Mouse (Mus musculus) megakaryocyte, embryonic 14.5 days (primary cell): ENCODE measurements around the gene Ptges. TPM values are rescaled to one million over a fixed set of nuclear protein-coding genes. Genes with fewer than 3 reads are reported as not detected.
"Not testable (repeated sequence)": the region's sequence is repeated elsewhere in the genome, so short reads cannot be mapped to it uniquely, and the experiment has no call there.

Source experiments
- H3K27me3 ChIP-seq: replicated peaks from 2 replicates; pipeline ENCODE3; 2012; ENCODE audit warnings: inconsistent platforms
- H3K36me3 ChIP-seq: replicated peaks from 2 replicates; pipeline ENCODE3; 2012; ENCODE audit warnings: low read length, inconsistent platforms, mixed read lengths
- H3K4me1 ChIP-seq: 2 replicates; pipeline ENCODE4 v1.6.1; 2012; ENCODE audit warnings: inconsistent platforms
- H3K4me3 ChIP-seq: replicated peaks from 2 replicates; pipeline ENCODE3; 2012; ENCODE audit warnings: moderate library complexity, mild to moderate bottlenecking, inconsistent platforms
- H3K9me3 ChIP-seq: 2 replicates; pipeline ENCODE4 v1.6.1; 2012; ENCODE audit warnings: inconsistent platforms
- FLI1 ChIP-seq: IDR thresholded peaks from 2 replicates; pipeline ENCODE4 v1.6.1; 2012; ENCODE audit warnings: low read length, inconsistent platforms, mixed read lengths
- GATA1 ChIP-seq: IDR thresholded peaks from 3 replicates; pipeline ENCODE4 v1.6.1; 2012; ENCODE audit warnings: mixed read lengths, low read length, inconsistent platforms, borderline replicate concordance
- polyA plus RNA-seq: library from polyadenylated mRNA; stranded (reverse); fragments of >175 nt; gene quantifications from 2 replicates; pipeline ENCODE4 v1.2.3, GENCODE M21; 2012; ENCODE audit warnings: low replicate concordance; ENCODE audit not compliant: insufficient read depth

Gene Ptges
- polyA plus RNA-seq, 1 experiment: 0.31 TPM

DNA sequence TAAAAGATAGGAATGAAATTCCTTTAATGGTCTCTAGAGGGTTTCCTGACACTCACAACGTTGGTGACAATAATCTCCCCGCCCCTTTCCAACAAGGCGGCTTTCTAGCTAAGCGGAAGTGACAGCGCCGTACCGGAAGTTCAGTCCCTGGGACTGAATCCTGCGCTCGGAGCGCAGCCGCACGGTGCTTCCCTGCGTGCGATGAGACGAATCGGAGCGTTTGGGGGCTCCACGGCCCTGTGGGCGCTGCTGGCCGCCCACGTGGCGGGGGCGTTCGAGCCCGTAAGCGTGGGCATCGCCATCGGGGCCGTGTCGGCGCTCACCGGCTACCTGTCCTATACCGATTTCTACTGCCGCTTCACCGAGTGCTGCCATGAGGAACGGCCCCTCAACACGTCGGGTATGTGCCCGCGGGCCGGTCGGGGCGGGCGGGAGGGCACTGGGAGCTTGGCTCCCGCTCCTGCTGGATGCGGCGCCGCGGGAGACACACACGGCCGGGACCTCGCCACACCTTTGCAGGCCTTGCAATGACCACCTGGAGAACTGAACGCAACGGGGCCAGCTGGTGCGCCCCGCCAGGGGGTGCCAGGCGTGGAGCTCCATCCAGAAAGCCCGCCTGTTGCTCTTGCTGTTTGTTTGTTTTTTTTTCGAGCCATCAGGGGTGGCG, 23.3 kb upstream of the Ptges start, which contains the start of gene Tor1b:
Gene Tor1b, plus strand, starts transcription at position 136 of the 667 bp plus-strand sequence.
- peak within 1 kb of the TSS; percentile 97 for H3K4me3 ChIP-seq
- H3K27me3 ChIP-seq: peaks cover 4% of the 10 kb centered on the region
- H3K4me1 ChIP-seq: peaks cover 44% of the 10 kb centered on the region
- H3K9me3 ChIP-seq: peaks cover 15% of the 10 kb centered on the region
- peaks cover 34% of the 10 kb centered on the region for H3K36me3 ChIP-seq
- TF ChIP-seq GATA1 (no peak), FLI1 (peak; percentile 89; the same call in 1 of the 2 replicates)

DNA sequence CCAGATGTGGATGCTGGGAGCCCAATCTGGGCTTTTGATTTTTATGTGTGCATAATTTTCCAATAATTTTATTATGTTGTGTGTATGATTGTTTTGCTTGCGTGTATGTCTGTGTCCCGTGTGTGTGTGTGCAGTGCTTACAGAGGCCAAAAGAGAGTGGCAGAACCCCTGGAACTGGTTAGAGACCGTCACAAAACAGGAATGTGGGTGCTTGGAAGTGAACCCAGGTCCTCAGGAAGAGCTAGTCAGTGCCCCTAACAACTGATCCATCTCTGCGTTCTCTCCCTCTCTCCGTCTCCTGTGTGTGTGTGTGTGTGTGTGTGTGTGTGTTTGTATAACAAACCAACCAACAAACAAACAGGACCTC, 22.8 kb upstream of the Ptges start:
- Histone ChIP-seq H3K4me3 (peak overlapping the region; percentile 97), H3K9me3 (peaks cover 15% of the 10 kb centered on the region), H3K4me1 (peaks cover 43% of the 10 kb centered on the region), H3K36me3 (peaks cover 29% of the 10 kb centered on the region), H3K27me3 (peaks cover 5% of the 10 kb centered on the region)
- TF ChIP-seq FLI1 (no peak), GATA1 (no peak)

DNA sequence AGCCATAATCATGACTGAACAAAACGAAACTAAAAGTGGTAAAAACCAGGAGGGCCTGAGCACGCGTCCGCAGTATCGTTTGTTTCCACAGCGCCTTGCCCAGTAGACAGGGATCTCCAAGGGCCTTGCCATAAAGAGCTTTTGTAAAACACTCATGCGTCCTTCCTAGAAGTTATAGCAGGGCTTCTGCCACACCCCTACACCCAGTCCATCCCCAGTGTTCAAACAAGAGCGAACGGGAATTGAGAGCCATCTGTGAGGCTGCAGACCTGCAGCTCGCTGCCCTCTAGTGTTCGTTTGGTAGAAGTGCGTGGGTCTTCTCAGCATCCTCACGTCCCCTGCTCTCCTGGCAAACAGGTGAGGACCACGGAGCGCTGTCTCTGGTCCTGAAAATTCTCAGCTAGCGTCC, 12.9 kb upstream of the Ptges start:
- no peak for TF ChIP-seq FLI1
- TF ChIP-seq GATA1: no peak
- Histone ChIP-seq H3K36me3 (no peaks in the 10 kb centered on the region), H3K4me3 (peak overlapping the region; percentile 94), H3K4me1 (peaks cover 15% of the 10 kb centered on the region; the same call in 1 of the 2 replicates), H3K9me3 (no peaks in the 10 kb centered on the region), H3K27me3 (peaks cover 8% of the 10 kb centered on the region)

DNA sequence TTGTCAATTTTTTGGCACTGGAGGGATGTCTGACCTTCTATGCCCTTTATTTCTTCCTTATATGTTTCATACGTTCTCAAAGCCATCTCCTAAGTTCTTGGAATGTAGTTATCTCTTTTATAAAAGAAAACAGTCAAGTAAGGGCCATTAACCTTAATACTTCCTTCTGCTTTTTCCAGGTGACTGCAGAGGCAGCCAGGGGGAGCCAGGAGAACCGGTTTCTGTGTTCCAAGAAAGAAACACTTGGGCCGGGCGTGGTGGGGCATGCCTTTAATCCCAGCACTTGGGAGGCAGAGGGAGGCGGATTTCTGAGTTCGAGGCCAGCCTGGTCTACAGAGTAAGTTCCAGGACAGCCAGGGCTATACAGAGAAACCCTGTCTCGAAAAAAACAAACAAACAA, 12.5 kb upstream of the Ptges start:
- Histone ChIP-seq H3K4me3 (peak overlapping the region; percentile 94), H3K4me1 (peaks cover 15% of the 10 kb centered on the region; the same call in 1 of the 2 replicates)
- not testable (repeated sequence) for H3K36me3 ChIP-seq, H3K9me3 ChIP-seq, H3K27me3 ChIP-seq

DNA sequence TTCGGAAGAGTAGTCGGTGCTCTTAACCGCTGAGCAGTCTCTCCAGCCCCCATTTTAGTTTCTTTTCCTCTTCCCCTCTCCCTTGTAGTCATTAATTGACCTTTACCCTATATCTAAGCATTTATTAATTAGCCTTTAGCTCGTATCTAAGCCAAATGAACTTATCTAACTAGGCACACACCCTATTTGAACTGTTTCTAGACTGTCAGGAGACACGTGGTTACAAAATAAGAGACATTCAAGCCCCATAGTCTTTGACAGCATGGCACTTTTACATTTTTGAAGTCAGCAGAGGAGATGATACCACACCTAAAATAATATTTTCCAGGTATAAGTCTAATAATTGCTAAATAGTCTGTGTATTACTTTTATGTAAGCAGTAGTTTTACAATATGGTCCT, 11.9 kb upstream of the Ptges start:
- Histone ChIP-seq H3K36me3 (no peaks in the 10 kb centered on the region), H3K4me1 (peaks cover 15% of the 10 kb centered on the region; the same call in 1 of the 2 replicates), H3K9me3 (no peaks in the 10 kb centered on the region), H3K4me3 (no peak overlapping the region), H3K27me3 (peaks cover 3% of the 10 kb centered on the region)
- no peak for TF ChIP-seq FLI1
- TF ChIP-seq GATA1: no peak

DNA sequence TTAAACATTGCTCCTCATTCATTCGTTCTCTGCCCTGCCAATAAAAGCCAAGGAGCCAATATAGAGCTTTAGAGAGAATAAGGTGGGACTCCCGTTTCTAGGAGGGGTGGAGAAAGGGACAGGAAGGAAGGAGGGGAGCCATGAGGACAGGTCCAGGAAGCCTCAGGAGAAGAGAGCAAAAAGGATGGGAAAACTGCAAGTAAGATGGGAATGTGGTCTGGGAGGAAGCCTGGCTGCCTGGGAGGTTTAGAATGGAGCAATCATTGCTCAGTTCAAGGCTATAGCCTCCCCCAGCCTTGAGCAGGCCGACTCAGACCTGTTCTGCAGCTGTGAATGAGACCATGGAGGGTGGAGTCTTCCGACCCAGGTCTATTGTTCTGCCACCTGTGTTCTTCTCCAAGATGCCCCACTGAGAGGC, 8.9 kb upstream of the Ptges start:
- H3K27me3 ChIP-seq: peaks cover 11% of the 10 kb centered on the region
- no peaks in the 10 kb centered on the region for H3K9me3 ChIP-seq
- H3K36me3 ChIP-seq: no peaks in the 10 kb centered on the region
- H3K4me3 ChIP-seq: no peak overlapping the region
- peaks cover 24% of the 10 kb centered on the region for H3K4me1 ChIP-seq
- TF ChIP-seq GATA1 (no peak), FLI1 (no peak)

DNA sequence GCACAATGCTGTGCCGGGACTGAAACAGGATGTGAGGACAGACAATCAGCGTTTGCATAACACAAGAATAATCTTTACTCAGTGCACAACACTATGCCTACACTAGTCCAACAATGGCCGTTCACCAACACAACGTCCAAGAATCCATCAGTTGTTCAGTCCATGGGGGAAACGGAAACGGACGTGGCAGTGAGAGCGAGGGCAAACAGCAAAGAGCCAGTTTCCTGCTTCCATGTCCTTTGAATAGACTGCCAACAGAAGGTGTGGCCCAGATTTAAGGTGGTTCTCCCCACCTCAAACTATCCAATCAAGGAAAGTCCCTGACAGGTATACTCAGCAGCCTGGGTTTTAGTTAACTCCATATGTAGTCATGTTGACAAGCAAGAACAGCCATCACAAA, 8.1 kb upstream of the Ptges start:
- no peak for TF ChIP-seq FLI1
- TF ChIP-seq GATA1: no peak
- H3K4me1 ChIP-seq: peaks cover 23% of the 10 kb centered on the region
- no peaks in the 10 kb centered on the region for H3K9me3 ChIP-seq
- peaks cover 11% of the 10 kb centered on the region for H3K27me3 ChIP-seq
- no peak overlapping the region for H3K4me3 ChIP-seq
- no peaks in the 10 kb centered on the region for H3K36me3 ChIP-seq

DNA sequence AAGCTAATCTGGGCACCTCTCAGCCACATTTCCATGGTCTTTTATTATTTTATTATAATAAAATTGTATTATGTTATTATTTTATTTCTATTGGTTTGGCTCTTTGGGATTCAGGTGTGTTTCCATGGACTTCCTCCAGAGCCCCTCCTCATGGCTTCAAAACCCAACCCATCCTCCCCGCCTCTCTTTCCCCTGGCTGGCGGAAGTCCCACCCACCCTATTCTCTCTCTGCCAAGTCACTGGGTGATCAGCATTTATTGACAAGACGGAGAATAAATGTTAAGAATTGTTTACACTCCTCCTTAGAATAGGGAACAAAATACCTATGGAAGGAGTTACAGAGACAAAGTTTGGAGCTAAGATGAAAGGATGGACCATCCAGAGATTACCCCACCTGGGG, 7.1 kb upstream of the Ptges start:
- H3K4me3 ChIP-seq: no peak overlapping the region
- TF ChIP-seq FLI1 (no peak), GATA1 (no peak)

DNA sequence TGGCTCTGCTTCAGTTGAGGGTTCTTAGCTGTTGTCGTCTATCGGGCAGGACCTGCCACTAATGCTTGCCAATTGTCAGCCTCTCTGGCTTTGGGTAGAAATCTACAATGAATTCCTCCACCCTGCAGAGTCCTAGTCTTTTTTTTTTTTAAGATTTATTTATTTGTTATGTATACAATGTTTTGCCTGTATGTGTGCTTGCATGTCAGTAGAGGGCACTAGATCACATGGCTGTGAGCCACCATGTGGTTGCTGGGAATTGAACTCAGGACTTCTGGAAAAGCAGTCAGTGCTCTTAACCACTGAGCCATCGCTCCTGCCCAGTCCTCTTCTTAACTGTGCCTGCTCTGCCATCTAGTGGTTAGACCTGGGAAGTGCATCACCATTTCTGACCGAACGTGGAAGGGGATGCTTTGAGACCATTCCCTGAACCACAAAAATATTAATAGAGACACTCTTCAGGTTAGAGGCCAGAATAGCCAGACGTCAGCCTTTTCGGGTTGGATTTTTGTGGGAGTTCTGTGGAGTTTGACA, 4.3 kb upstream of the Ptges start:
- TF ChIP-seq GATA1: no peak
- TF ChIP-seq FLI1: no peak
- peaks cover 7% of the 10 kb centered on the region for H3K36me3 ChIP-seq

More for the DNA sequence above, 7.1 kb upstream of the Ptges start:
- H3K36me3 ChIP-seq: peaks cover 7% of the 10 kb centered on the region
- no peaks in the 10 kb centered on the region for H3K9me3 ChIP-seq
- peaks cover 11% of the 10 kb centered on the region for H3K27me3 ChIP-seq
- H3K4me1 ChIP-seq: peaks cover 19% of the 10 kb centered on the region

DNA sequence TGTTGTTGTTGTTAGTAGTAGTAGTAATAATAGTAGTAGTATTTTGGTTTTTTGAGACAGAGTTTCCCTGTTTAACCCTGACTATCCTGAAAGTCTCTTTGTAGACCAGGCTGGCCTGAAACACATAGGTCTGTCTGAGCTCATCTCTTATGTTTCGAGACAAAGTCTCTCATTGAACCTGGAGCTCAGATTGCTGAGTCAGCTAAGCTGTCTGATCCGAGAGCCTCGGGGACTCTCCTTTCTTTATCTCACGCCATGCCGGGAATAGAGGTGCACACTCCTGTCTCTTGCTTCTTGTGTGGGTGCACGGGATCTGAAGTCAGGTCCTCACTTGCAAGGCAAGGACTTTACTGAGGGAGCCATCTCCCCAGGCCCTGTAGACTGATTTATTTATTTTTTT, 3.4 kb upstream of the Ptges start:
- no peak for TF ChIP-seq GATA1
- TF ChIP-seq FLI1: no peak
- Histone ChIP-seq H3K9me3 (no peaks in the 10 kb centered on the region), H3K36me3 (peaks cover 7% of the 10 kb centered on the region), H3K4me1 (peaks cover 32% of the 10 kb centered on the region), H3K4me3 (no peak overlapping the region), H3K27me3 (peaks cover 11% of the 10 kb centered on the region)

More for the DNA sequence above, 4.3 kb upstream of the Ptges start:
- Histone ChIP-seq H3K4me3 (no peak overlapping the region), H3K9me3 (no peaks in the 10 kb centered on the region), H3K4me1 (peaks cover 27% of the 10 kb centered on the region), H3K27me3 (peaks cover 11% of the 10 kb centered on the region)

DNA sequence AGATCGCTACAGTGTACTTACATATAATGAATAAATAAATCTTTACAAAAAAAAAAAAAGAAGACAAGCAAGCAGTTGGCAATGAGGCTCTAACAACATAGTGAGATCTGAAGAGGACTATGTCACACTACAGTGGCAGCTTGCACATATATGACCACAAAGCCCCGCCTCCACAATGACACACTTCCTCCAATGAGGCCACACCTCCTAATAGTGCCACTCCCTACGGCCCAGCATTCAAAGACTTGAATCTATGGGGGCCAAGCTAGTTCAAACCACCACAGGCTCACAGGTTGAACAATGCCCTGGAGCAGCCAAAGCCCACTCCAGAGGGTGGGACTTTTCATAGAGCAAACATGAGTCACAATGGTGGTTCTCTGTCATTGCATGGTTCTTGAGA, 2.3 kb upstream of the Ptges start:
- TF ChIP-seq GATA1 (no peak), FLI1 (no peak)
- H3K4me1 ChIP-seq: peaks cover 43% of the 10 kb centered on the region
- no peaks in the 10 kb centered on the region for H3K9me3 ChIP-seq
- no peak overlapping the region for H3K4me3 ChIP-seq
- peaks cover 7% of the 10 kb centered on the region for H3K36me3 ChIP-seq
- peaks cover 9% of the 10 kb centered on the region for H3K27me3 ChIP-seq

DNA sequence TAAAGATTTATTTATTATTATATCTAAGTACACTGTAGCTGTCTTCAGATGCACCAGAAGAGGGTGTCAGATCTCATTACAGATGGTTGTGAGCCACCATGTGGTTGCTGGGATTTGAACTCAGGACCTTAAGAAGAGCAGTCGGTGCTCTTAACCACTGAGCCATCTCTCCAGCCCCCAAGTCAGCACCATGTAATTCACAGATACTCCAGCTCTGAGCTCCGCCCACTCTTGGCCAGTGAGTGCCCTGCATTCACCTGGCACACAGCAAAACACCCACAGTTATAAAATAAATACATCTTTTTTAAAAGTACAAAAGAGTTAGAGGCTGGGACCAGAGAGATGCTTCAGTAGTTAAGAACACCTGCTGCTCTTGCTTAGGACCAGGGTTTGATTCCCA, 1.2 kb upstream of the Ptges start:
- H3K9me3 ChIP-seq, H3K27me3 ChIP-seq, H3K36me3 ChIP-seq, H3K4me3 ChIP-seq: not testable (repeated sequence)
- H3K4me1 ChIP-seq: peaks cover 48% of the 10 kb centered on the region
